Mouse (Mus musculus): ENCODE results near the gene Gm20479.

DNA sequence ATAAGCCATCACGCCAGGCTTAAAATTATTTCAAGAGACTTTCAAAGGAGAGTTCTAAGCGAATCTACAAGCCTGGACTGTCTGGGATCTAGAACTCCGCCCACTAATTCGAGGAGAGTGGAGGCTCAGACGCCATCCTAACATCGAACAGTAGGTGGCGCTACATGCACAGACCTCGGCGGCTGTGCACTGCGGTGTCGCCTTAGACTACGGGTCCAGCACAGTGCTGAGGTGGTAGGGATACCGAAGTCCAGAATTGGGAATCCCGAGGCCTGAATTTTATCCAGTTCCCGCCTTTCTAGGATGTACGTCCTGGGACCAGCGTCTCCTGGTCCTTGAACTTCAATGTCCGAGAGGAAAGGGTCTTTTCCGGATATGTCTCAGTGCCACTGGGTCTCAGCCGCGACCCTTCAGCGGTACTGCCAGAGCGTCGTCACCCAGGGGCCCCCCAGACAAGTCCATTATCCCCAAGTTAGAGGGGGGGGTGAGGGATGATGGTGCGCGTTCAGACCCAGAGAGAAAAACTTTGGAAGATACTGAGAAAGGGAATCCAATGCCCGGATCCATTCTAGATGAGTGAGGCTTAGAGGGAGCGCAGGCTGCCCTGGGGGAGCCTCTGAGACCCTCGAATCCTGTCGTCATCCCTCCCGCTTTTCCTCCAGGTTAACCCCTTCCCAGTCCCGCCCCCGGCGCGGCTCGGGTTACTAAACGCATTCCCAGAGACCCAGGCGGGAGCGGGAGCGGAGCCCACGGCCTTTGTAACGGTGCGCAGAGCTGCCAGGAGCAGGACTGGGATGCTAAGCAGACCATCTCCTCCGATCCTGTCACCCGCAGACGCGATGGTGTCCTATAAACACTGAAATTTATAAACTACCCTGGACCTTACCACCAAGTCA is 21.0 kb downstream of the Gm20479 start:
- TF ChIP-seq EP300 (IDR thresholded peaks at IDR 0.05; ENCODE audit: low read depth), result no peak
- TF ChIP-seq CTCF (IDR thresholded peaks at IDR 0.05; ENCODE audit: low read depth), result peak; percentile 98
